Mouse (Mus musculus): ENCODE measurements around the gene Ndufs2.

Gene Ndufs2

DNA sequence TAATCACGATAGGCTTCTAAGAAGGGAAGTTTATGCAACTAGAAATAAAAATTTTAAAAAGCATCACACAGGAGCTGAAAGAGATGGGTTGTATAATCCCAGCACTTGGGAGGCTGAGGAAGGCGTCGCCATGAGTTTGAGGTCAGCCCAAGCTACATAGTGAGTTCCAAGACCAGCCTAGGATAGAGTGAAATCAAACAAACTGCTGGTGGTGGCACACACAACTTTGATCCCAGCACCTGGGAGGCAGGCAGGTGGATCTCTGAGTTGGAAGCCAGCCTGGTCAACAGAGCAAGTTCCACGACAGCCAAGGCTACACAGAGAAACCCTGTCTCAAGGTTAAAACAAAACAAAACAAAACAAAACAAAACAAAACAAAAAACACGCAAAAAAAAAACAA is 18.8 kb downstream of the Ndufs2 start:
- TF ChIP-seq GATA4 (IDR thresholded peaks at IDR 0.05; ENCODE audit: insufficient replicate concordance, low read length): no peak

- TF ChIP-seq GATA4 (IDR thresholded peaks at IDR 0.05; ENCODE audit: insufficient replicate concordance, low read length): no peak
Observed at GRCm38 (mm10) chr1:171231844-171232243, 19.3 kb downstream of the Ndufs2 start.

GRCm38 (mm10) chr1:171230215-171230614 is 21.0 kb downstream of the Ndufs2 start:
- no peak for TF ChIP-seq GATA4 (IDR thresholded peaks at IDR 0.05; ENCODE audit: insufficient replicate concordance, low read length)

DNA sequence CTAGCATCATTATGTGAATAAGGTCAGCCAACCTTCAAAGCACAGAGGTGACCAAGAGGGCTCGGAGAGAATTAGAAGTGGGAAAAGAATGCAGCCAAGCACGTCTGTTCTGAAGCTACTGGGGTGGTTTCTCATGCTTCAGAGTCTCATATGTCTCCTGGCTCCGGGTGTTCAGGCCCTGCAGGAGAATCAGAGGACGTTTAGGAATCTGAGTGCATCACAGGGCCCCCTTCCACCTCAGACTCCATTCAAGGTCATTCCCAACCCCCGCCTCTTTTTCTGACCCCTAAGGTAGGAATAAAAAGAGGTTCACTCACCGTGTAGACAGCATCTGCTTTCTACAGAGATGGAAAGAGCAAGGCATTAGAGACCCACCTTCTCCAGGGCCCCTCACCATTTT is 21.4 kb downstream of the Ndufs2 start:
- no peak for TF ChIP-seq GATA4 (IDR thresholded peaks at IDR 0.05; ENCODE audit: insufficient replicate concordance, low read length)

DNA sequence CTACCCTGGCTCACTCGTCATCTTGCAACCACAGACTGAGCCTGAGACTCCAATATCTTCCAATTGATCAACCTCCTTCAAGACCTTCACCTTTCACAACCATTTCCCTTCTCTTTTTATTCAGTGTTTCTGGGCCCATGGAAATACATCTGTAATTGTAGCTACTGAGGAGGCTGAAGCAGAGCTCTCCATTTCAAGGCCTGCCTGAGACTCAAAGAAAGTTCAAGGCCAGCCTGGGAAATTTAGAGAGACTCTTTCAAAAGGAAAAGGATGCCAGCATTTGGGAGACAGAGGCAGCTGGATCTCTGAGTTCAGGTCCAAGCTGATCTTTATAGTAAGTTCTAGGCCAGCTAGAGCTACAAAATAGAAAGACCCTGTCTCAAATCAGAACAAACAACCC is 23.3 kb downstream of the Ndufs2 start:
- no peak for TF ChIP-seq GATA4 (IDR thresholded peaks at IDR 0.05; ENCODE audit: insufficient replicate concordance, low read length)

- no peak for TF ChIP-seq GATA4 (IDR thresholded peaks at IDR 0.05; ENCODE audit: insufficient replicate concordance, low read length)
Observed at GRCm38 (mm10) chr1:171226780-171227179, 24.4 kb downstream of the Ndufs2 start.

GRCm38 (mm10) chr1:171224857-171225256 is 26.3 kb downstream of the Ndufs2 start, which contains the start of gene Apoa2:
Apoa2 (plus strand) TSS chr1:171225054.
- no peak for TF ChIP-seq GATA4 (IDR thresholded peaks at IDR 0.05; ENCODE audit: insufficient replicate concordance, low read length)

DNA sequence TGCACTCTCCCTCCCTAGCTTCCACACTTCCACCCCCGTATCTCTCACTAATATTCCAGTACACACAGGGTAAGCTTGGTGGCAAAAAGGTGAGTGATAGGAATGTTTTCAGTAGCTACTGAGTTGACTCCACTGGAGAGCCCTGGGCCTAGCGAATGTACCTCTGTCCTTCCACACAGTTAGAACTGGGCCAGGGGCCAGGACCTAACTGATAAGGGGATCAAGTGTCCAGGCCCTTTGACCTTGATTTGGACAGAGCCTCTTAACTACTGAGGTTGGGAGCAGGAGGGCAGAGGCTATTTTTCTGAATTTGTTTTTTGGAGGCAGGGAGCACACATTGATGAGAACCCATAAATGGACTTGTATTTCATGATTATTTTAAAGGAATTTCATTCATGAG is 27.4 kb downstream of the Ndufs2 start:
- TF ChIP-seq GATA4 (IDR thresholded peaks at IDR 0.05; ENCODE audit: insufficient replicate concordance, low read length): peak; percentile 98

- TF ChIP-seq GATA4 (IDR thresholded peaks at IDR 0.05; ENCODE audit: insufficient replicate concordance, low read length): no peak
Observed at GRCm38 (mm10) chr1:171223168-171223567, 28.0 kb downstream of the Ndufs2 start.

DNA sequence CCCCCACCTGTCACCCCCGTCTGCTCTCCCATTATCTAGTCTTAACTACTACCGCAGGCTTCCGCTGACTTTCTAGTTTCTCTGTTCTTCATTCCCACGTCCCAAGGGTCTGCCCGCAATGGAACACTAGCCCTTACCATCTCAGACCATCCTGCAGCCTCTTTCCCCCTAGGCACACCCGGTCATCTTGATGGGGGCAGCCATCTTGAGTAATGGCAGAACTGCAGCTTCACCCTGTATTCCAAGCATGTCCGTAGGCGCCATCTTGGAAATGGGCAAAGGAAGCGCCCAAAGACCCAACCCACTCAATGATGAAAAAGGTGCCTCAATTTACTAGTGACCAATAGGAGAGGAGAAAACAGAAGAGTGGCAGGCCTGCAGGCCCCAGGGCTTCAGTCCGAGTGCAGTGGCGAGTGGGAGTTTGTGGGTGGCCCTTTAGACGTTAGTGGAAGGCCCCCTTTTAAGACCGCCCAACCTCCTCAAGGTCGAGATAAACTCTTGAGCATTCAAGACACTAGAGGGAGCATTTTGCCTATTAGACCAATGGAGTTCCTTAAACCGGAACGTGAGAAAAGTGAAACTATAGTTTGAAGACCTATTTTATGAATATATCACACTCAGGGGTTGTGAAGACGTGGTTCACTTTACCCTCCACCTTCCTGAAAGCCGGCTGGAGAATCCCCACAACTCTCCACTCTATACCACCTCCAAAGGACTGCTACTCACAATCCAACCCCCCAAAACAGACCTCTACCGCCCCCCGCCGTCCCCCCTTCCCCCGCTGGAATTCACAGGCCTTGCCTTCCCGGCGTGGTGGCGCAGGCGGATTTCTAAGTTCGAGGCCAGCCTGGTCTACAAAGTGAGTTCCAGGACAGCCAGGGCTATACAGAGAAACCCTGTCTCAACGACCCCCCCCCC is 28.7 kb downstream of the Ndufs2 start, which contains the start of gene Tomm40l:
Gene Tomm40l, minus strand, starts transcription at position 277 of the 918 bp plus-strand sequence.
- TF ChIP-seq GATA4 (IDR thresholded peaks at IDR 0.05; ENCODE audit: insufficient replicate concordance, low read length): peak; percentile 35; the same call in 1 of the 2 replicates

- TF ChIP-seq GATA4 (IDR thresholded peaks at IDR 0.05; ENCODE audit: insufficient replicate concordance, low read length): no peak
Observed at GRCm38 (mm10) chr1:171221281-171222193, 29.7 kb downstream of the Ndufs2 start.

DNA sequence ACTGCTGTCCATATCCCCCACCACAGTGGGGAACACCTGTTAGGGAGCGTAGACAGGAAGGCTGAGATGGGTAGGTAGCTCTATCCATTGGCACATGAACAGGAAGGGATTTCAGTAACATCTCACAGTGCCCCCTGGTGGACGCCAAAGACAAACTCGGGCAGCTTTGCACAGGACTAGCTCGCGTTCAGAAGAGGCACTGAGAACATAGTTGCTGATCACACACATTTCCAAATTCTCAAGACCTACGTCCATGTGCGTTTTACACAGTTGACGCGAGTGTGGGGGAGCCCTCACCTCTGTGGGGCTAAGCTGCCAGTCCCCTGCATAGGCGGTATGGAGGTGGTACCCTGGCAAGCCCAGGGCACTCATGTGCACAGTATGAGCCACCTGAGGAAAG is 30.3 kb downstream of the Ndufs2 start:
- TF ChIP-seq GATA4 (IDR thresholded peaks at IDR 0.05; ENCODE audit: insufficient replicate concordance, low read length): no peak

- TF ChIP-seq GATA4 (IDR thresholded peaks at IDR 0.05; ENCODE audit: insufficient replicate concordance, low read length): no peak
Observed at GRCm38 (mm10) chr1:171216241-171216955, 34.8 kb downstream of the Ndufs2 start.

- no peak for TF ChIP-seq GATA4 (IDR thresholded peaks at IDR 0.05; ENCODE audit: insufficient replicate concordance, low read length)
Observed at GRCm38 (mm10) chr1:171213801-171214496, 37.2 kb downstream of the Ndufs2 start, which contains the start of gene Nr1i3. Nr1i3 (plus strand) TSS chr1:171213970.

Data from liver, adult (tissue).